Mouse (Mus musculus) MEL (cell line): ENCODE data around the gene Cdkal1. TPM values are rescaled to one million over a fixed set of nuclear protein-coding genes. Genes with fewer than 3 reads are reported as not detected.

Source experiments
- DNase-seq: peaks from one replicate; pipeline ENCODE4 v3.0.0; 2011; ENCODE audit warnings: low read depth, low spot score
- H3K27ac ChIP-seq: 2 replicates; pipeline ENCODE4 v1.5.1; 2012; ENCODE audit warnings: low read depth, mild to moderate bottlenecking, control low read depth, low read length, moderate library complexity; ENCODE audit not compliant: control insufficient read depth
- H3K27me3 ChIP-seq, 2 experiments: fragments of 150-350 bp in 1 of 2; sonication (generic) in 1 of 2; 2 replicates each; pipeline ENCODE4 v1.6.1; 2012; ENCODE audit warnings: low read length in 2 of 2, mild to moderate bottlenecking in 2 of 2, improper control_type of control experiment in 1 of 2, moderate library complexity in 1 of 2; ENCODE audit not compliant: insufficient read depth in 2 of 2, control insufficient read depth in 1 of 2
- H3K36me3 ChIP-seq, 2 experiments: 2 replicates each; pipeline ENCODE4 v1.6.1; 2012 to 2014; ENCODE audit warnings: low read length in 2 of 2, improper control_type of control experiment in 1 of 2, inconsistent platforms in 1 of 2, mild to moderate bottlenecking in 1 of 2; ENCODE audit not compliant: insufficient read depth in 2 of 2, control insufficient read depth in 1 of 2
- H3K4me1 ChIP-seq, 2 experiments: fragments of 150-350 bp in 1 of 2; sonication (generic) in 1 of 2; 2 replicates each; pipeline ENCODE4 v1.6.1; 2012; ENCODE audit warnings: low read length in 2 of 2, improper control_type of control experiment in 1 of 2, mild to moderate bottlenecking in 1 of 2; ENCODE audit not compliant: insufficient read depth in 2 of 2, control insufficient read depth in 1 of 2
- H3K4me3 ChIP-seq, 2 experiments: fragments of 150-350 bp in 1 of 2; sonication (generic) in 1 of 2; 2 replicates each; pipeline ENCODE4 v1.5.1; 2012; ENCODE audit warnings: low read depth in 2 of 2, low read length in 2 of 2, mild to moderate bottlenecking in 2 of 2, moderate library complexity in 2 of 2, control low read depth in 1 of 2, improper control_type of control experiment in 1 of 2; ENCODE audit not compliant: control insufficient read depth in 1 of 2, insufficient read depth in 1 of 2
- H3K79me2 ChIP-seq: 2 replicates; pipeline ENCODE4 v1.6.1; 2012; ENCODE audit warnings: mild to moderate bottlenecking, low read length, moderate library complexity; ENCODE audit not compliant: control insufficient read depth, poor library complexity, insufficient read depth
- H3K9ac ChIP-seq: 2 replicates; pipeline ENCODE4 v1.6.1; 2012; ENCODE audit warnings: low read depth, mild to moderate bottlenecking, control low read depth, low read length, moderate library complexity; ENCODE audit not compliant: control insufficient read depth, poor library complexity, severe bottlenecking
- H3K9me3 ChIP-seq: fragments of 150-350 bp; sonication (generic); replicated peaks from 2 replicates; pipeline ENCODE4 v1.6.1; 2012; ENCODE audit warnings: mild to moderate bottlenecking, low read length, improper control_type of control experiment, moderate library complexity; ENCODE audit not compliant: insufficient read depth
- BHLHE40 ChIP-seq: IDR thresholded peaks from 2 replicates; pipeline ENCODE4 v1.6.1; 2012; ENCODE audit warnings: low read depth, mild to moderate bottlenecking, inconsistent platforms, low read length, improper control_type of control experiment, borderline replicate concordance
- CHD2 ChIP-seq: IDR thresholded peaks from 2 replicates; pipeline ENCODE4 v1.6.1; 2011; ENCODE audit warnings: low read length, improper control_type of control experiment
- EP300 ChIP-seq, 2 experiments: IDR thresholded peaks; 2 replicates each; pipeline ENCODE4 v1.6.1; 2011; ENCODE audit warnings: improper control_type of control experiment in 2 of 2, low read length in 2 of 2, low read depth in 1 of 2, mild to moderate bottlenecking in 1 of 2
- ETS1 ChIP-seq: IDR thresholded peaks from 2 replicates; pipeline ENCODE4 v1.6.1; 2012; ENCODE audit warnings: low read depth, mild to moderate bottlenecking, inconsistent platforms, low read length, improper control_type of control experiment, moderate library complexity
- HCFC1 ChIP-seq: IDR thresholded peaks from 2 replicates; pipeline ENCODE4 v1.6.1; 2012; ENCODE audit warnings: low read depth, mild to moderate bottlenecking, inconsistent platforms, low read length, improper control_type of control experiment, moderate library complexity
- KAT2A ChIP-seq: conservative IDR thresholded peaks from 2 replicates; pipeline ENCODE4 v1.6.1; 2012; ENCODE audit warnings: low read depth, low read length, improper control_type of control experiment, inconsistent platforms
- MAX ChIP-seq: IDR thresholded peaks from 2 replicates; pipeline ENCODE4 v1.6.1; 2011; ENCODE audit warnings: low read length, improper control_type of control experiment
- MEF2A ChIP-seq: IDR thresholded peaks from 2 replicates; pipeline ENCODE4 v1.6.1; 2014; ENCODE audit warnings: low read depth, mild to moderate bottlenecking, inconsistent platforms, low read length, improper control_type of control experiment; ENCODE audit not compliant: poor library complexity, insufficient replicate concordance, severe bottlenecking; ENCODE audit errors: extremely low read depth
- MYB ChIP-seq: IDR thresholded peaks from 2 replicates; pipeline ENCODE4 v1.6.1; 2011; ENCODE audit warnings: mild to moderate bottlenecking, low read depth, low read length, improper control_type of control experiment
- NRF1 ChIP-seq: IDR thresholded peaks from 2 replicates; pipeline ENCODE4 v1.6.1; 2014; ENCODE audit warnings: low read depth, mild to moderate bottlenecking, inconsistent platforms, low read length, improper control_type of control experiment, moderate library complexity; ENCODE audit not compliant: poor library complexity, insufficient read depth, severe bottlenecking
- POLR2A ChIP-seq, 2 experiments: IDR thresholded peaks; 2 replicates each; pipeline ENCODE4 v1.6.1; 2011 to 2012; ENCODE audit warnings: low read length in 2 of 2, mild to moderate bottlenecking in 2 of 2, control low read depth in 1 of 2, improper control_type of control experiment in 1 of 2, low read depth in 1 of 2, moderate library complexity in 1 of 2; ENCODE audit not compliant: control insufficient read depth in 1 of 2, insufficient read depth in 1 of 2, poor library complexity in 1 of 2
- POLR2AphosphoS5 ChIP-seq: IDR thresholded peaks from 2 replicates; pipeline ENCODE4 v1.6.1; 2012; ENCODE audit warnings: low read depth, borderline replicate concordance, mild to moderate bottlenecking, inconsistent platforms, low read length, moderate library complexity, mixed read lengths
- RAD21 ChIP-seq: IDR thresholded peaks from 2 replicates; pipeline ENCODE4 v1.6.1; 2011; ENCODE audit warnings: mild to moderate bottlenecking, low read depth, low read length, improper control_type of control experiment
- RCOR1 ChIP-seq: IDR thresholded peaks from 2 replicates; pipeline ENCODE4 v1.6.1; 2012; ENCODE audit warnings: low read depth, mild to moderate bottlenecking, inconsistent platforms, low read length, improper control_type of control experiment
- SMC3 ChIP-seq: IDR thresholded peaks from 2 replicates; pipeline ENCODE4 v1.6.1; 2011; ENCODE audit warnings: low read depth, low read length, improper control_type of control experiment
- TBP ChIP-seq: IDR thresholded peaks from 2 replicates; pipeline ENCODE4 v1.8.0; 2011; ENCODE audit warnings: low read depth, low read length, improper control_type of control experiment
- TCF12 ChIP-seq: IDR thresholded peaks from 2 replicates; pipeline ENCODE4 v1.6.1; 2014; ENCODE audit warnings: low read depth, mild to moderate bottlenecking, inconsistent platforms, low read length, improper control_type of control experiment, moderate library complexity
- UBTF ChIP-seq: IDR thresholded peaks from 2 replicates; pipeline ENCODE4 v1.6.1; 2012; ENCODE audit warnings: low read depth, mild to moderate bottlenecking, inconsistent platforms, low read length, improper control_type of control experiment, moderate library complexity, borderline replicate concordance; ENCODE audit not compliant: insufficient read depth
- USF1 ChIP-seq: IDR thresholded peaks from 2 replicates; pipeline ENCODE4 v1.6.1; 2014; ENCODE audit warnings: low read depth, mild to moderate bottlenecking, inconsistent platforms, low read length, improper control_type of control experiment, moderate library complexity
- ZKSCAN1 ChIP-seq: IDR thresholded peaks from 2 replicates; pipeline ENCODE4 v1.6.1; 2012; ENCODE audit warnings: low read depth, mild to moderate bottlenecking, inconsistent platforms, low read length, improper control_type of control experiment, moderate library complexity
- ZMIZ1 ChIP-seq: IDR thresholded peaks from 2 replicates; pipeline ENCODE4 v1.6.1; 2012; ENCODE audit warnings: low read depth, mild to moderate bottlenecking, inconsistent platforms, low read length, improper control_type of control experiment, moderate library complexity
- ZNF384 ChIP-seq: IDR thresholded peaks from 2 replicates; pipeline ENCODE4 v1.6.1; 2012; ENCODE audit warnings: low read depth, mild to moderate bottlenecking, inconsistent platforms, low read length, improper control_type of control experiment
- polyA plus RNA-seq, 2 experiments: library from polyadenylated mRNA; stranded (reverse) in 1 of 2; unstranded in 1 of 2; fragments of >175 nt in 1 of 2; fragments of >200 nt in 1 of 2; gene quantifications; 2 replicates each; pipeline versions ENCODE4 v1.2.1 to v1.2.4; 2012; ENCODE audit warnings: low replicate concordance in 2 of 2, low read depth in 1 of 2; ENCODE audit not compliant: insufficient read length in 2 of 2, insufficient read depth in 1 of 2, missing spikeins in 1 of 2
- total RNA-seq: library from RNA; depleted of rRNA; stranded (reverse); fragments of 300-350 nt; gene quantifications from 2 replicates; pipeline ENCODE4 v1.2.3, GENCODE M21; 2012

Gene Cdkal1
- total and polyA plus RNA-seq, 3 experiments = 10.6 to 11.0 TPM; not detected in 1

- Histone ChIP-seq H3K9ac (no peak overlapping the region), H3K9me3 (no peaks in the 10 kb centered on the region), H3K4me1 (no peaks in the 10 kb centered on the region), H3K27ac (no peak overlapping the region), H3K79me2 (no peaks in the 10 kb centered on the region), H3K27me3 (no peaks in the 10 kb centered on the region; a peak in 1 of 4 replicates), H3K36me3 (no peaks in the 10 kb centered on the region), H3K4me3 (no peak overlapping the region)
- TF ChIP-seq TBP (no peak), TCF12 (no peak)
- DNase-seq = no peak
These were observed 577.3 kb downstream of the Cdkal1 start for GRCm38 (mm10) chr13:29278156-29278555.

GRCm38 (mm10) chr13:29274296-29274695, 581.2 kb downstream of the Cdkal1 start:
- Histone ChIP-seq H3K27ac (no peak overlapping the region), H3K4me1 (no peaks in the 10 kb centered on the region), H3K9me3 (no peaks in the 10 kb centered on the region), H3K9ac (no peak overlapping the region), H3K27me3 (no peaks in the 10 kb centered on the region; a peak in 1 of 4 replicates), H3K36me3 (no peaks in the 10 kb centered on the region), H3K79me2 (no peaks in the 10 kb centered on the region), H3K4me3 (no peak overlapping the region)
- no peak for DNase-seq
- TF ChIP-seq NRF1 (no peak), MYB (no peak), HCFC1 (no peak), RCOR1 (no peak), POLR2A (IDR thresholded peaks at IDR 0.05; ENCODE audit: control insufficient read depth in 1 of 2, insufficient read depth in 1 of 2, low read depth in 1 of 2, low read length in 2 of 2, poor library complexity in 1 of 2) (no peak), ZKSCAN1 (no peak), MAX (no peak), ZMIZ1 (no peak), POLR2AphosphoS5 (no peak)

GRCm38 (mm10) chr13:29273693-29274221, 581.7 kb downstream of the Cdkal1 start:
- Histone ChIP-seq H3K4me1 (no peaks in the 10 kb centered on the region), H3K27ac (no peak overlapping the region), H3K27me3 (no peaks in the 10 kb centered on the region; a peak in 1 of 4 replicates), H3K36me3 (no peaks in the 10 kb centered on the region), H3K4me3 (no peak overlapping the region), H3K79me2 (no peaks in the 10 kb centered on the region), H3K9me3 (no peaks in the 10 kb centered on the region), H3K9ac (no peak overlapping the region)
- TF ChIP-seq UBTF (no peak), HCFC1 (no peak), BHLHE40 (no peak), CHD2 (no peak), RAD21 (no peak), SMC3 (no peak), MEF2A (no peak), EP300 (IDR thresholded peaks at IDR 0.05; ENCODE audit: low read depth in 1 of 2, low read length in 2 of 2) (no peak), KAT2A (no peak), ETS1 (no peak), USF1 (no peak), MYB (no peak), ZNF384 (no peak)
- no peak for DNase-seq
